Mouse (Mus musculus) neutrophil, adult 5-6 weeks (primary cell): ENCODE data around the gene Rgs12. TPM values are rescaled to one million over a fixed set of nuclear protein-coding genes. Genes with fewer than 3 reads are reported as not detected.

Experiments used
- ATAC-seq: fragments of 151-379, 151-347 bp; 2 replicates; pipeline ENCODE4 v1.8.0; 2017; ENCODE audit warnings: mild to moderate bottlenecking, moderate TSS enrichment; ENCODE audit not compliant: insufficient number of reproducible peaks, poor library complexity, low FRiP score, severe bottlenecking; ENCODE audit errors: extremely low read depth
- total RNA-seq: library from RNA; stranded (forward); fragments of 200-1000 nt; gene quantifications from 2 replicates; pipeline ENCODE4 v1.2.3, GENCODE M21; 2017

Rgs12 gene
- total RNA-seq, 1 experiment from 2014 or later: 1.5 TPM

- ATAC-seq: no peak
Measured at GRCm38 (mm10) chr5:34930151-34930975, 18.9 kb upstream of the Rgs12 start.

GRCm38 (mm10) chr5:34931091-34931490 lies 18.2 kb upstream of the Rgs12 start:
- ATAC-seq: no peak

- no peak for ATAC-seq
Measured at GRCm38 (mm10) chr5:34931516-34932457, 17.5 kb upstream of the Rgs12 start.

GRCm38 (mm10) chr5:34932458-34932806 lies 16.8 kb upstream of the Rgs12 start:
- no peak for ATAC-seq

GRCm38 (mm10) chr5:34933461-34933860 lies 15.8 kb upstream of the Rgs12 start:
- no peak for ATAC-seq

GRCm38 (mm10) chr5:34941710-34942470 lies 7.4 kb upstream of the Rgs12 start:
- ATAC-seq: no peak

GRCm38 (mm10) chr5:34943428-34943827 lies 5.8 kb upstream of the Rgs12 start:
- ATAC-seq: no peak

- ATAC-seq: no peak
Measured at GRCm38 (mm10) chr5:34949769-34950211, 545 bp downstream of the Rgs12 start.

- no peak for ATAC-seq
Measured at GRCm38 (mm10) chr5:34950486-34951160, 1.4 kb downstream of the Rgs12 start.

- ATAC-seq: no peak
Measured at GRCm38 (mm10) chr5:34951161-34951834, 2.1 kb downstream of the Rgs12 start.

- ATAC-seq: no peak
Measured at GRCm38 (mm10) chr5:34954508-34954907, 5.3 kb downstream of the Rgs12 start.

- no peak for ATAC-seq
Measured at GRCm38 (mm10) chr5:34955630-34956029, 6.4 kb downstream of the Rgs12 start.

- ATAC-seq: no peak
Measured at GRCm38 (mm10) chr5:34956151-34956550, 6.9 kb downstream of the Rgs12 start.

GRCm38 (mm10) chr5:34957015-34957414 lies 7.8 kb downstream of the Rgs12 start:
- ATAC-seq: no peak

GRCm38 (mm10) chr5:34960021-34960420 lies 10.8 kb downstream of the Rgs12 start:
- no peak for ATAC-seq

GRCm38 (mm10) chr5:34965531-34965930 lies 16.3 kb downstream of the Rgs12 start:
- ATAC-seq: no peak

GRCm38 (mm10) chr5:34968386-34968785 lies 19.1 kb downstream of the Rgs12 start:
- no peak for ATAC-seq

- ATAC-seq: no peak
Measured at GRCm38 (mm10) chr5:34972471-34972870, 23.2 kb downstream of the Rgs12 start.
